Mouse (Mus musculus) stomach, embryonic 15.5 days (tissue): ENCODE results near the gene Otp. TPM values are rescaled to one million over a fixed set of nuclear protein-coding genes. Genes with fewer than 3 reads are reported as not detected.

Experiments used
- ATAC-seq: fragments of 200-750 bp; cut with Nextera tagmentation; 2 replicates; pipeline ENCODE4 v1.8.0; 2017; ENCODE audit warnings: low read depth, moderate number of reproducible peaks, moderate TSS enrichment; ENCODE audit not compliant: insufficient read depth, low FRiP score
- H3K27ac ChIP-seq: fragments of 300-500 bp; sonication (generic); 2 replicates; pipeline ENCODE4 v1.5.1; 2015; ENCODE audit warnings: mild to moderate bottlenecking, inconsistent platforms
- H3K27me3 ChIP-seq: fragments of 300-500 bp; sonication (generic); replicated peaks from 2 replicates; pipeline ENCODE4 v1.6.1; 2015; ENCODE audit warnings: inconsistent platforms
- H3K36me3 ChIP-seq: fragments of 300-500 bp; sonication (generic); 2 replicates; pipeline ENCODE4 v1.6.1; 2015; ENCODE audit warnings: inconsistent platforms
- H3K4me1 ChIP-seq: fragments of 300-500 bp; sonication (generic); 2 replicates; pipeline ENCODE4 v1.6.1; 2015; ENCODE audit warnings: inconsistent platforms
- H3K4me2 ChIP-seq: fragments of 300-500 bp; sonication (generic); 2 replicates; pipeline ENCODE4 v1.6.1; 2015; ENCODE audit warnings: mild to moderate bottlenecking, inconsistent platforms
- H3K4me3 ChIP-seq: fragments of 300-500 bp; sonication (generic); replicated peaks from 2 replicates; pipeline ENCODE4 v1.5.1; 2015; ENCODE audit warnings: inconsistent platforms
- H3K9ac ChIP-seq: fragments of 300-500 bp; sonication (generic); 2 replicates; pipeline ENCODE4 v1.6.1; 2015; ENCODE audit warnings: inconsistent platforms
- H3K9me3 ChIP-seq: fragments of 300-500 bp; sonication (generic); 2 replicates; pipeline ENCODE4 v1.6.1; 2016; ENCODE audit warnings: inconsistent platforms
- WGBS: fragments of 180-500 bp; shearing (Covaris S2); methylation state at CpG from one replicate; pipeline ENCODE4 v1.1.7; 2015; 5-methylcytosine and 5-hydroxymethylcytosine counted together
- polyA plus RNA-seq: library from polyadenylated mRNA; unstranded; fragments of >200 nt; fragmentation: Nextera tagmentation; extraction: Ambion mirVana; gene quantifications from 2 replicates; pipeline ENCODE4 v1.2.1, GENCODE M21; 2015

The Otp gene
- polyA plus RNA-seq, 1 experiment from 2014 or later: not detected

- no peaks in the 10 kb centered on the region for H3K9me3 ChIP-seq
- WGBS: 2% methylated on average over 23 of the region's 23 CpGs
- H3K4me3 ChIP-seq: no peak overlapping the region
- no peak overlapping the region for H3K4me2 ChIP-seq
- no peak for ATAC-seq
- H3K9ac ChIP-seq: no peak overlapping the region
- no peaks in the 10 kb centered on the region for H3K36me3 ChIP-seq
- H3K27me3 ChIP-seq: peaks cover 79% of the 10 kb centered on the region
- H3K27ac ChIP-seq: no peak overlapping the region
- H3K4me1 ChIP-seq: peaks cover 8% of the 10 kb centered on the region; the same call in 1 of the 2 replicates
Observed at GRCm38 (mm10) chr13:94874656-94875395, 576 bp upstream of the Otp start.

GRCm38 (mm10) chr13:94876286-94877210 lies 1.1 kb downstream of the Otp start:
- Histone ChIP-seq H3K9me3 (no peaks in the 10 kb centered on the region), H3K9ac (no peak overlapping the region), H3K27me3 (peaks cover 80% of the 10 kb centered on the region), H3K27ac (no peak overlapping the region), H3K4me2 (no peak overlapping the region), H3K36me3 (no peaks in the 10 kb centered on the region), H3K4me3 (no peak overlapping the region), H3K4me1 (peaks cover 8% of the 10 kb centered on the region; the same call in 1 of the 2 replicates)
- ATAC-seq: no peak
- 2% methylated on average over 30 of the region's 30 CpGs for WGBS

DNA sequence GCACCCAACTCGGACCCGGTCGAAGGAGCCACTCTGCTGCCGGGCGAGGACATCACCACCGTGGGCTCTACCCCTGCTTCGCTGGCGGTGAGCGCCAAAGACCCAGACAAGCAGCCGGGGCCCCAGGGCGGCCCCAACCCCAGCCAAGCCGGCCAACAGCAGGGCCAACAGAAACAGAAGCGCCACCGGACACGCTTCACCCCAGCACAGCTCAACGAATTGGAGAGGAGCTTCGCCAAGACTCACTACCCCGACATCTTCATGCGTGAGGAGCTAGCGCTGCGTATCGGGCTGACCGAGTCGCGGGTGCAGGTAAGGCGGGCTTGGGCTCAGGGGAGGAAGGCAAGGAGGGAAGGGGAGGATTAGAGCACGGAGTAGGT lies 1.8 kb downstream of the Otp start:
- H3K4me2 ChIP-seq: no peak overlapping the region
- no peaks in the 10 kb centered on the region for H3K36me3 ChIP-seq
- H3K9ac ChIP-seq: no peak overlapping the region
- under 1% methylated on average over 27 of the region's 27 CpGs for WGBS
- peaks cover 80% of the 10 kb centered on the region for H3K27me3 ChIP-seq
- ATAC-seq: no peak
- H3K4me3 ChIP-seq: no peak overlapping the region
- peaks cover 8% of the 10 kb centered on the region; the same call in 1 of the 2 replicates for H3K4me1 ChIP-seq
- H3K9me3 ChIP-seq: no peaks in the 10 kb centered on the region
- H3K27ac ChIP-seq: no peak overlapping the region

- peaks cover 80% of the 10 kb centered on the region for H3K27me3 ChIP-seq
- no peak overlapping the region for H3K27ac ChIP-seq
- H3K4me2 ChIP-seq: no peak overlapping the region
Observed at GRCm38 (mm10) chr13:94877991-94878745, 2.8 kb downstream of the Otp start.

DNA sequence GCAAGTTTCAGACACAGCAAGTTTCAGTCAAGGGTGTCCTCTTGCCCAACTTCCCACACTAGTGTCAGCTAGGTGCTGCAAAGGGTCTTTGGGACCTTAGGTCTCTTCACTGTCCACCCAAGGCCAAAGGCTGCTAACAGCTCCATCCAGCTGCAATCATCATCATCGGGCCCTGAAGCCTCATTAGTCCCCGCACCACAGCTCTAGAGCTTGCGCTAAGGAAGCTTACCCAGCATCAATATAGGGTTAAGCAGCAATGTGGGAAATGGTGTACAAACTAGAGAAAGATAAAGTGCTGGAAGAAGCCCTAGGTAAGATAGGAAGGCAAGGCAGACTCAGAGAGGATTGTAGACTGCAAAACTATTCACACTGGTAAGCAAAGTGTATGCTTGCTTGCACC lies 5.8 kb downstream of the Otp start:
- H3K27me3 ChIP-seq: peaks cover 83% of the 10 kb centered on the region
- H3K9ac ChIP-seq: no peak overlapping the region
- no peak overlapping the region for H3K4me3 ChIP-seq
- 2% methylated on average over 3 of the region's 3 CpGs for WGBS
- no peak overlapping the region for H3K27ac ChIP-seq
- no peak overlapping the region for H3K4me2 ChIP-seq
- no peak for ATAC-seq
- no peaks in the 10 kb centered on the region for H3K36me3 ChIP-seq
- H3K4me1 ChIP-seq: peaks cover 28% of the 10 kb centered on the region
- no peaks in the 10 kb centered on the region for H3K9me3 ChIP-seq

More at GRCm38 (mm10) chr13:94877991-94878745, 2.8 kb downstream of the Otp start:
- 16% methylated on average over 10 of the region's 10 CpGs for WGBS
- no peak overlapping the region for H3K4me3 ChIP-seq
- H3K36me3 ChIP-seq: no peaks in the 10 kb centered on the region
- H3K9me3 ChIP-seq: no peaks in the 10 kb centered on the region
- no peak overlapping the region for H3K9ac ChIP-seq
- no peak for ATAC-seq
- peaks cover 15% of the 10 kb centered on the region for H3K4me1 ChIP-seq

GRCm38 (mm10) chr13:94882221-94882620 lies 6.8 kb downstream of the Otp start:
- Histone ChIP-seq H3K27ac (no peak overlapping the region), H3K4me2 (no peak overlapping the region), H3K27me3 (peaks cover 76% of the 10 kb centered on the region), H3K9me3 (no peaks in the 10 kb centered on the region), H3K4me1 (peaks cover 28% of the 10 kb centered on the region), H3K36me3 (no peaks in the 10 kb centered on the region), H3K9ac (no peak overlapping the region), H3K4me3 (no peak overlapping the region)
- no peak for ATAC-seq
- WGBS: 3% methylated on average over 10 of the region's 10 CpGs

DNA sequence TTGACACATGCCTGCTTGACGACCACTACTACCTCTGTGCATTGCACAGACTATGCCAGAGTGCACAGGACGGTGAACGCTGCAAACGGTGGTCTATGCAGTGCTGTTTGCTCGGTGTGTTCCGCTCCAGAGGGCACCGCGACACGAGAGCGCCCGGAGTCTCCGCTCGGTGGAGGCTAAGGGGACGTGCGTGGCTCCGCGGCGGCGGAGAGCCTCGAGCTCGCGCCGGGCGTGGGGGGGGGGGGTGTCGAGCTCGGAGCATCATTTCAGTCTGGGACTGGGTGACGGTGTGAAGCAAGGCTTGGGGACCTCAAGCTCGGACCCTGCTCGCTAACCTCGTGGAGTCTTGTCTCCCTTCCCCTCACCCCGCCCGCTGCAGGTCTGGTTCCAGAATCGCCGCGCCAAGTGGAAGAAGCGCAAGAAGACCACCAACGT lies 7.3 kb downstream of the Otp start:
- Histone ChIP-seq H3K9me3 (no peaks in the 10 kb centered on the region), H3K27me3 (peaks cover 75% of the 10 kb centered on the region), H3K9ac (no peak overlapping the region), H3K4me1 (peaks cover 28% of the 10 kb centered on the region), H3K36me3 (no peaks in the 10 kb centered on the region), H3K27ac (no peak overlapping the region), H3K4me3 (peak overlapping the region; percentile 41), H3K4me2 (peak overlapping the region; percentile 91)
- 0 out of 2 replicates have a peak, but pooled peaks have one; percentile 4 for ATAC-seq
- 1% methylated on average over 36 of the region's 37 CpGs for WGBS

DNA sequence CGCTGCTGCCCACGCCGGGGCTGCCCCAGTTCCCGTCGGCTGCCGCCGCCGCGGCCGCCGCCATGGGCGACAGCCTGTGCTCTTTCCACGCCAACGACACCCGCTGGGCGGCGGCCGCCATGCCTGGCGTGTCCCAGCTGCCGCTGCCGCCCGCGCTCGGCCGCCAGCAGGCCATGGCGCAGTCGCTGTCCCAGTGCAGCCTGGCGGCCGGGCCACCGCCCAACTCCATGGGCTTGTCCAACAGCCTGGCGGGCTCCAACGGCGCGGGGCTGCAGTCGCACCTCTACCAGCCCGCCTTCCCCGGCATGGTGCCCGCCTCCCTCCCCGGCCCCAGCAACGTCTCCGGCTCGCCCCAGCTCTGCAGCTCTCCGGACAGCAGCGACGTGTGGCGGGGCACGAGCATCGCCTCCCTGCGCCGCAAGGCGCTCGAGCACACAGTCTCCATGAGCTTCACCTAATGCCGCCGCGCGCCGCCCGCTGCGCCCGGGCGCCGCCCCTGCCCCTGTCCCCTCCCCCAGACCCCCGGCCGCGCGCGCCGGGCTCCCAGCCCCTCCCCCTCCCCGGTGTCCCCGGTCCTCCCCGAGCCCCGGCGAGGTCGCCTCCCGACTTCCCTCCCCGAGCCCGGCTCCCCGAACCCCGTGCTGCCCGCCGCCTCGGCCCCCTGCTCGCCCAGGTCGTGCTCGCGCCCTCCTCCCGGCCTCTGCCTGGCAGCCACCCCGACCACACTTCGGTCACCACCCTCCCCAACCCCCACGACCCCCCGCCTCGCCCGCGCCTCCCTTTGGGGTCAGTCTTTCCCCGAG lies 8.0 kb downstream of the Otp start:
- Histone ChIP-seq H3K4me3 (peak overlapping the region; percentile 41), H3K9me3 (no peaks in the 10 kb centered on the region), H3K36me3 (no peaks in the 10 kb centered on the region), H3K4me1 (peaks cover 28% of the 10 kb centered on the region), H3K4me2 (peak overlapping the region; percentile 91), H3K27ac (no peak overlapping the region), H3K9ac (no peak overlapping the region), H3K27me3 (peaks cover 77% of the 10 kb centered on the region)
- under 1% methylated on average over 74 of the region's 95 CpGs for WGBS
- peak; percentile 60 for ATAC-seq

GRCm38 (mm10) chr13:94883966-94884960 lies 8.9 kb downstream of the Otp start:
- Histone ChIP-seq H3K9ac (no peak overlapping the region), H3K9me3 (no peaks in the 10 kb centered on the region), H3K36me3 (no peaks in the 10 kb centered on the region), H3K4me2 (peak overlapping the region; percentile 91), H3K4me3 (peak overlapping the region; percentile 41), H3K27me3 (peaks cover 81% of the 10 kb centered on the region), H3K27ac (no peak overlapping the region), H3K4me1 (peaks cover 28% of the 10 kb centered on the region)
- WGBS: 3% methylated on average over 36 of the region's 36 CpGs
- ATAC-seq: no peak
